Mouse (Mus musculus) urinary bladder, postnatal 14 days (tissue): ENCODE results near the gene Chst13.

Source experiments
- DNase-seq: peaks from one replicate; pipeline ENCODE4 v3.0.0; 2021; ENCODE audit warnings: low spot score

Gene Chst13

GRCm38 (mm10) chr6:90324991-90325390, at the start of gene Chst13:
Gene Chst13, minus strand, starts transcription at chr6:90325185.
- DNase-seq, result peak; percentile 37

- DNase-seq, result no peak
Measured at GRCm38 (mm10) chr6:90374647-90375046, 49.7 kb upstream of the Chst13 start.

GRCm38 (mm10) chr6:90369725-90370553, 45.0 kb upstream of the Chst13 start:
- DNase-seq, result peak; percentile 25

- DNase-seq, result peak; percentile 100
Measured at GRCm38 (mm10) chr6:90368976-90369724, 44.2 kb upstream of the Chst13 start, which contains the start of gene Zxdc. Gene Zxdc, plus strand, starts transcription at chr6:90369492.

- DNase-seq, result no peak
Measured at GRCm38 (mm10) chr6:90363301-90363700, 38.3 kb upstream of the Chst13 start.

GRCm38 (mm10) chr6:90360922-90361614, 36.1 kb upstream of the Chst13 start:
- no peak for DNase-seq

- DNase-seq, result peak; percentile 53
Measured at GRCm38 (mm10) chr6:90360024-90360781, 35.2 kb upstream of the Chst13 start.

- DNase-seq, result no peak
Measured at GRCm38 (mm10) chr6:90359445-90359844, 34.5 kb upstream of the Chst13 start.

- DNase-seq, result no peak
Measured at GRCm38 (mm10) chr6:90358142-90358541, 33.2 kb upstream of the Chst13 start.

- no peak for DNase-seq
Measured at GRCm38 (mm10) chr6:90350011-90350410, 25.0 kb upstream of the Chst13 start.

- no peak for DNase-seq
Measured at GRCm38 (mm10) chr6:90348500-90348899, 23.5 kb upstream of the Chst13 start.

- no peak for DNase-seq
Measured at GRCm38 (mm10) chr6:90347183-90347582, 22.2 kb upstream of the Chst13 start.

- DNase-seq, result no peak
Measured at GRCm38 (mm10) chr6:90342343-90342742, 17.4 kb upstream of the Chst13 start.

GRCm38 (mm10) chr6:90334244-90334643, 9.3 kb upstream of the Chst13 start:
- DNase-seq, result no peak

- DNase-seq, result no peak
Measured at GRCm38 (mm10) chr6:90332561-90333425, 7.8 kb upstream of the Chst13 start, which contains the start of gene Uroc1. Gene Uroc1, plus strand, starts transcription at chr6:90333284.

- DNase-seq, result peak; percentile 22
Measured at GRCm38 (mm10) chr6:90329953-90330352, 5.0 kb upstream of the Chst13 start.

- DNase-seq, result no peak
Measured at GRCm38 (mm10) chr6:90327670-90328069, 2.7 kb upstream of the Chst13 start.

- DNase-seq, result no peak
Measured at GRCm38 (mm10) chr6:90324463-90324862, 522 bp downstream of the Chst13 start.

- DNase-seq, result no peak
Measured at GRCm38 (mm10) chr6:90324026-90324425, 959 bp downstream of the Chst13 start.

- no peak for DNase-seq
Measured at GRCm38 (mm10) chr6:90321811-90322210, 3.2 kb downstream of the Chst13 start.

GRCm38 (mm10) chr6:90320429-90320828, 4.6 kb downstream of the Chst13 start:
- DNase-seq, result no peak
